Mouse (Mus musculus) limb, embryonic 14.5 days (tissue): ENCODE measurements around the gene Clec16a. TPM values are rescaled to one million over a fixed set of nuclear protein-coding genes. Genes with fewer than 3 reads are reported as not detected.

Experiments used
- ATAC-seq: fragments of 200-750 bp; cut with Nextera tagmentation; 2 replicates; pipeline ENCODE4 v1.8.0; 2017; ENCODE audit warnings: low read depth, moderate number of reproducible peaks, moderate TSS enrichment; ENCODE audit not compliant: low FRiP score
- DNase-seq: peaks from one replicate; pipeline ENCODE4 v3.0.0-alpha.2; 2015; ENCODE audit warnings: low spot score
- H3K27ac ChIP-seq: fragments of 300-500 bp; sonication (generic); replicated peaks from 2 replicates; pipeline ENCODE4 v1.5.1; 2014; ENCODE audit warnings: low read depth, mild to moderate bottlenecking, low read length, moderate library complexity, mixed read lengths
- H3K27me3 ChIP-seq: fragments of 300-500 bp; sonication (generic); 2 replicates; pipeline ENCODE4 v1.6.1; 2014; ENCODE audit warnings: low read length, mixed read lengths; ENCODE audit not compliant: control insufficient read depth, insufficient read depth
- H3K36me3 ChIP-seq: fragments of 300-500 bp; sonication (generic); 2 replicates; pipeline ENCODE4 v1.6.1; 2014; ENCODE audit warnings: mild to moderate bottlenecking, low read length, moderate library complexity, mixed read lengths; ENCODE audit not compliant: control insufficient read depth, insufficient read depth
- H3K4me1 ChIP-seq: fragments of 300-500 bp; sonication (generic); 2 replicates; pipeline ENCODE4 v1.6.1; 2014; ENCODE audit warnings: antibody characterized with exemption, low read length, mixed read lengths; ENCODE audit not compliant: control insufficient read depth, insufficient read depth
- H3K4me2 ChIP-seq: fragments of 300-500 bp; sonication (generic); replicated peaks from 2 replicates; pipeline ENCODE4 v1.6.1; 2014; ENCODE audit warnings: low read depth, mild to moderate bottlenecking, low read length, moderate library complexity; ENCODE audit not compliant: severe bottlenecking
- H3K4me3 ChIP-seq: fragments of 300-500 bp; sonication (generic); replicated peaks from 2 replicates; pipeline ENCODE4 v1.5.1; 2014; ENCODE audit warnings: low read length
- H3K9ac ChIP-seq: fragments of 300-500 bp; sonication (generic); 2 replicates; pipeline ENCODE4 v1.6.1; 2014; ENCODE audit warnings: mild to moderate bottlenecking, low read depth, low read length, moderate library complexity; ENCODE audit not compliant: severe bottlenecking
- H3K9me3 ChIP-seq: fragments of 300-500 bp; sonication (generic); 2 replicates; pipeline ENCODE4 v1.6.1; 2016; ENCODE audit warnings: low read length; ENCODE audit not compliant: control insufficient read depth
- POLR2A ChIP-seq: fragments of 200-500 bp; IDR thresholded peaks from 2 replicates; pipeline ENCODE4 v1.8.0; 2012; ENCODE audit warnings: inconsistent platforms, mild to moderate bottlenecking, moderate library complexity, borderline replicate concordance; ENCODE audit not compliant: insufficient read depth, insufficient read length; ENCODE audit errors: extremely low read depth
- WGBS: fragments of 180-500 bp; shearing (Covaris S2); extraction: QIAGEN DNeasy Blood & Tissue Kit; methylation state at CpG from one replicate; pipeline ENCODE4 v1.1.7; 2014; 5-methylcytosine and 5-hydroxymethylcytosine counted together
- polyA plus RNA-seq, 2 experiments: library from polyadenylated mRNA; depleted of rRNA in 1 of 2; stranded (reverse) in 1 of 2; unstranded in 1 of 2; fragments of >200 nt; fragmentation: Nextera tagmentation in 1 of 2; extraction: Ambion mirVana in 1 of 2; gene quantifications; 2 replicates each; pipeline versions ENCODE4 v1.2.1 to v1.2.3; 2012 to 2014

Gene Clec16a
- polyA plus RNA-seq, 2 experiments, result 12.5 to 29.9 TPM

DNA sequence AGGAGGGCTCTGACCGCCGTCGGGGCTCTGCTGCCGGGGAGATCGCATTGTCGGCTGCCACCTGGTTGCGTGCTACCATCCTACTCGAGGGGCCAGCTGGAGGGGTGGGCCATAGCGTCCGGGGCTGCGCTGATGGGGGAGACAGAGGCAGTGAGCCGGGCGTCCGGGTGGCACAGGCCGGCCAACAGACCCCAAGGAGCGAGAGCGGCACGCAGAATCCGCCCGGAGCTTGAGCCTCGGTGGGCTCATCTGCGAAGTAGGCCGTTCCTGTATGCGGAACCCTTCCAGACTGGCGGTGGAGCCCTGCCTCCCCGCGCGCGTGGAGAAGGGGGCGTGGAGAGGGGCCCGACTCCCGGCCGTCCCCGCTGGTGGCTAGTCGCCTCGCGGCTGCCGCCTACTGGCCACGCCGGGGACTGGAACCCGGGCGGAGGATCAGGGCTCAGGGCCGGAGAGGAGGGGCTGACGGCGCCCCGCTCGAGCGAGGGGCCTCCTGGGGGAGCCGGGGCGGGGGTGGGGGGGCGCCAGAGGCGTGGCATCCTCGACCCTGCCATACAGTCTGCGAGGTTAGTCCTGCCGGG is 239.7 kb downstream of the Clec16a start:
- Histone ChIP-seq H3K27me3 (no peaks in the 10 kb centered on the region), H3K4me2 (peak overlapping the region; percentile 89), H3K4me1 (peaks cover 39% of the 10 kb centered on the region), H3K9me3 (no peaks in the 10 kb centered on the region), H3K4me3 (peak overlapping the region; percentile 84), H3K9ac (peak overlapping the region; percentile 82), H3K27ac (peak overlapping the region; percentile 96), H3K36me3 (peaks cover 12% of the 10 kb centered on the region)
- WGBS, result 0% methylated on average over 12 of the region's 55 CpGs
- DNase-seq (peak; percentile 93), ATAC-seq (peak; percentile 81)
- TF ChIP-seq POLR2A, result peak; percentile 81; the same call in 1 of the 2 replicates

GRCm38 (mm10) chr16:10785371-10786231 is 240.5 kb downstream of the Clec16a start, which contains the start of gene Socs1:
Gene Socs1, minus strand, starts transcription at chr16:10785536.
- ATAC-seq (peak; percentile 88), DNase-seq (peak; percentile 95)
- peak; percentile 64; the same call in 1 of the 2 replicates for TF ChIP-seq POLR2A
- H3K27me3 ChIP-seq, result no peaks in the 10 kb centered on the region
- peak within 1 kb of the TSS; percentile 82 for H3K9ac ChIP-seq
- WGBS, result under 1% methylated on average over 33 of the region's 59 CpGs
- H3K4me3 ChIP-seq, result peak within 1 kb of the TSS; percentile 84
- no peaks in the 10 kb centered on the region for H3K9me3 ChIP-seq
- H3K36me3 ChIP-seq, result peaks cover 12% of the 10 kb centered on the region
- H3K27ac ChIP-seq, result peak within 1 kb of the TSS; percentile 96
- peaks cover 35% of the 10 kb centered on the region for H3K4me1 ChIP-seq
- H3K4me2 ChIP-seq, result peak within 1 kb of the TSS; percentile 89

- Histone ChIP-seq H3K4me2 (peak overlapping the region; percentile 89), H3K4me1 (peaks cover 29% of the 10 kb centered on the region), H3K36me3 (peaks cover 12% of the 10 kb centered on the region), H3K27ac (peak overlapping the region; percentile 96), H3K9ac (peak overlapping the region; percentile 82), H3K9me3 (no peaks in the 10 kb centered on the region), H3K4me3 (peak overlapping the region; percentile 84), H3K27me3 (no peaks in the 10 kb centered on the region)
- under 1% methylated on average over 9 of the region's 9 CpGs for WGBS
- peak; percentile 33 for ATAC-seq
- TF ChIP-seq POLR2A, result peak; percentile 25; the same call in 1 of the 2 replicates
- peak; percentile 95 for DNase-seq
These were observed 241.1 kb downstream of the Clec16a start for GRCm38 (mm10) chr16:10786288-10786687.

DNA sequence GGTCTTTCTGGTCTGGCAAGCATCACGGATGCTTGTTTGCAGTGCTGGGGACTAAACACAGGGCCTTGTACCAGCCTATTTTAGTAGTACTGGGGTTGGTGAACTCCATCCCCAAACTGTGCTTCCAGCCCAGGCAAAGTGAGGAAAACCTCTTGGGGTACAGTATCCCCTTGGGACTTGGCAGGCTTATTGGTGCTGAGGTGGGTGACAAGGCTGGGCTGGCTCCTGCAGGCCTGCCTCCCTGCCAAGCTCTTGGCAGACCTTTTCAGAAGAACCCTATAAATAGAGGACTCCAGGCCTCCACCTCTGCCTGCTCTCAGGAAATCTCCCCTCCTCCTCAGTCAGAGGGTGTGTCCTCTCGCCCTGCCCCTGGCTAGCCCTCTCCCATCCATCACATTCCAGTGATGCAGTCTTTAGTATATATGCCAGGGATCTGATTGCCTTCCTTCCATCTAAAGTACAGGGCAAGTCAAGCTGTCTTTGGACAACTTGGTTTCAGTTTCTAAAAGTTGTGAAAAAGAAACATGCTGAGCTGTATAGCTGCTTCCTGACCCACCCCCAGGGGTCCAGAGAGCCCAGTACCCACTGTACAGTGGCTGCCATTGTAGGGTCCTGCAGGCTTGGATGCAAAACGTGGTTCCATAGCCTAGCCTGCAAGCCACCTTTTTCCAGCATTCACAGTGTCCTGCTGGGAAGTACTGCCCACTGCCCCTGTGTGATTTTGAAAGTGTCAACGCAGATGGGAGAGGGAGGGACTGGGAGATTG is 241.8 kb downstream of the Clec16a start:
- no peak overlapping the region for H3K9ac ChIP-seq
- peak overlapping the region; percentile 96 for H3K27ac ChIP-seq
- ATAC-seq (no peak), DNase-seq (no peak)
- H3K4me2 ChIP-seq, result peak overlapping the region; percentile 89
- TF ChIP-seq POLR2A, result no peak
- H3K9me3 ChIP-seq, result no peaks in the 10 kb centered on the region
- peaks cover 12% of the 10 kb centered on the region for H3K36me3 ChIP-seq
- no peaks in the 10 kb centered on the region for H3K27me3 ChIP-seq
- WGBS, result 56% methylated on average over 4 of the region's 4 CpGs
- no peak overlapping the region for H3K4me3 ChIP-seq
- peaks cover 22% of the 10 kb centered on the region for H3K4me1 ChIP-seq
